Mouse (Mus musculus) embryonic facial prominence, embryonic 15.5 days (tissue): ENCODE measurements around the gene Abcb9. TPM values are rescaled to one million over a fixed set of nuclear protein-coding genes. Genes with fewer than 3 reads are reported as not detected.
"Not testable (repeated sequence)": the region's sequence is repeated elsewhere in the genome, so short reads cannot be mapped to it uniquely, and the experiment has no call there.

Experiments
- ATAC-seq: fragments of 200-750 bp; cut with Nextera tagmentation; 2 replicates; pipeline ENCODE4 v1.8.0; 2017; ENCODE audit warnings: low read depth, moderate TSS enrichment; ENCODE audit not compliant: insufficient number of reproducible peaks, low FRiP score, low TSS enrichment
- H3K27ac ChIP-seq: fragments of 300-500 bp; sonication (generic); replicated peaks from 2 replicates; pipeline ENCODE4 v1.5.1; 2015; ENCODE audit warnings: mild to moderate bottlenecking, inconsistent platforms
- H3K27me3 ChIP-seq: fragments of 300-500 bp; sonication (generic); 2 replicates; pipeline ENCODE4 v1.6.1; 2015; ENCODE audit warnings: inconsistent platforms
- H3K36me3 ChIP-seq: fragments of 300-500 bp; sonication (generic); 2 replicates; pipeline ENCODE4 v1.6.1; 2015; ENCODE audit warnings: mild to moderate bottlenecking, inconsistent platforms
- H3K4me1 ChIP-seq: fragments of 300-500 bp; sonication (generic); 2 replicates; pipeline ENCODE4 v1.6.1; 2015; ENCODE audit warnings: inconsistent platforms
- H3K4me2 ChIP-seq: fragments of 300-500 bp; sonication (generic); replicated peaks from 2 replicates; pipeline ENCODE4 v1.6.1; 2015; ENCODE audit warnings: mild to moderate bottlenecking, inconsistent platforms
- H3K4me3 ChIP-seq: fragments of 300-500 bp; sonication (generic); replicated peaks from 2 replicates; pipeline ENCODE4 v1.5.1; 2015; ENCODE audit warnings: mild to moderate bottlenecking, inconsistent platforms
- H3K9ac ChIP-seq: fragments of 300-500 bp; sonication (generic); 2 replicates; pipeline ENCODE4 v1.6.1; 2015; ENCODE audit warnings: inconsistent platforms
- H3K9me3 ChIP-seq: fragments of 300-500 bp; sonication (generic); replicated peaks from 2 replicates; pipeline ENCODE4 v1.6.1; 2016; ENCODE audit warnings: inconsistent platforms
- WGBS: fragments of 180-500 bp; shearing (Covaris S2); methylation state at CpG from one replicate; pipeline ENCODE4 v1.1.7; 2015; 5-methylcytosine and 5-hydroxymethylcytosine counted together
- polyA plus RNA-seq: library from polyadenylated mRNA; unstranded; fragments of >200 nt; fragmentation: Nextera tagmentation; extraction: Ambion mirVana; gene quantifications from 2 replicates; pipeline ENCODE4 v1.2.1, GENCODE M21; 2015

Gene Abcb9
- polyA plus RNA-seq, 1 experiment from 2014 or later, result 2.9 TPM

DNA sequence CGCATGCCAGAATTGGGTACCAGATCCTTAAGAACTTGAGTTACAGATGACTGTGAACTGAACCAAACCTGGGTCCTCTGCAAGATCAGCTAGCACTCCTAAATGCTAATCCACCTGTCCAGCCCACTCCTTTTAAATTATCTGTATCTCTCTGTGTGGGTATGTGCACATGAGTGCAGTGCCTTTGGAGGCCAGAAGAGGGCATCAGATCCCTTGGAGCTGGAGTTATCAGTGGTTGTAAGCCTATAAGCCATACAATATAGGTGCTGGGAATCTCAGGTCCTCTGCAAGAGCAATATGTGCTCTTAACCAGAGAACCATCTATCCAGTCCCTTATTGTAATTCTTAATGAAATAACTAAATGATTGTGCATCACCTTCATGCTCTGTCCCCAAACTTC lies 39.4 kb downstream of the Abcb9 start:
- Histone ChIP-seq H3K4me3 (no peak overlapping the region), H3K36me3 (no peaks in the 10 kb centered on the region), H3K27me3 (no peaks in the 10 kb centered on the region), H3K4me2 (no peak overlapping the region), H3K9ac (no peak overlapping the region), H3K9me3 (no peaks in the 10 kb centered on the region), H3K4me1 (0 out of 2 replicates have a peak, but pooled peaks cover 2% of the 10 kb centered on the region), H3K27ac (no peak overlapping the region)
- ATAC-seq, result no peak
- 94% methylated on average over 1 of the region's 1 CpGs for WGBS

DNA sequence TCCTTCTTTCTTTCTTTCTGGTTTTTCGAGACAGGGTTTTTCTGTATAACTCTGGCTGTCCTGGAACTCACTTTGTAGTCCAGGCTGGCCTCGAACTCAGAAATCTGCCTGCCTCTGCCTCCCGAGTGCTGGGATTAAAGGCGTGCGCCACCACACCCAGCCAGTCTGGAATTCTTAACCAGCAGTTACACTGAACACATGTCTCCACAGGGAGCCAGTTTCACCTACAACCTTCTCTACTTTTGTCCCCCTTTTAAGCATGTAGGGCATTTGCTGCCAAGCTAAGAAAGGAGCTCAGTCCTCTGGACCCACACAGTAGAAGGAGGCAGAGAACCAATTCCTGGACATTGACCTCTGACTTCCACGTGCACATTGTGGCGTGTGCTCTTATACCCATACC lies 43.0 kb downstream of the Abcb9 start:
- H3K9ac ChIP-seq, ATAC-seq, H3K27ac ChIP-seq, H3K4me3 ChIP-seq, H3K36me3 ChIP-seq, H3K9me3 ChIP-seq, H3K4me2 ChIP-seq, H3K27me3 ChIP-seq: not testable (repeated sequence)
- peaks cover 16% of the 10 kb centered on the region for H3K4me1 ChIP-seq
- WGBS, result 94% methylated on average over 7 of the region's 7 CpGs

DNA sequence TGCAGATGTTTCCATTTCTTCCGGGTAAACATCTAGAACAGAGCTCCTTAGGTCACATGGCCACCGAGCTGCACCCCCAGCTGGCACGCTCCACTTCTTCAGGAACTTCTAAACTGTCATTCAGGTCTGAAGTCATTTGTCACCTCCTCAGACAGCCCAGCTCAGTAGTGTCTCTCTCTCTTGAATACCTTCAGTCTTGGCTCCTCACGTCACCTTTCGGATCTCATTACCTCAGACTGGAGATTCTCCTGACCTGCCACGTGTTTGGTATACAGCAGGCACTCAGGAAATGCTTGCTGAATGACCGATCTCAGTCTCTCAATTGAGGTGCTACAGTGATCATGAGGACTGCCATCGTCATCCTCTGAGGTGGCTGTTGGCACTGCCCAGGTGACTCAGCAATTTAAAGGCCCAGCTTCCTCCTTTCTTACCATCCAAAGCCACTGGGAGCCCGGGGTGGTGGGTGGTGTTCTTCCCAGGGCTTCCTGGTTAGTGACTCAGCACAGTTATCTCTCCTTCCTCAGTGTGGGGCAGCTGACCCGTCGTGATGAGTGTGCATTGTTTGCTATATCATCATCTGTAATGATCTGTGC lies 43.6 kb downstream of the Abcb9 start:
- Histone ChIP-seq H3K4me2 (no peak overlapping the region), H3K36me3 (no peaks in the 10 kb centered on the region), H3K27ac (no peak overlapping the region), H3K4me1 (peaks cover 21% of the 10 kb centered on the region), H3K27me3 (no peaks in the 10 kb centered on the region), H3K9ac (no peak overlapping the region), H3K4me3 (no peak overlapping the region), H3K9me3 (no peaks in the 10 kb centered on the region)
- 77% methylated on average over 11 of the region's 11 CpGs for whole genome bisulfite sequencing
- no peak for ATAC-seq

DNA sequence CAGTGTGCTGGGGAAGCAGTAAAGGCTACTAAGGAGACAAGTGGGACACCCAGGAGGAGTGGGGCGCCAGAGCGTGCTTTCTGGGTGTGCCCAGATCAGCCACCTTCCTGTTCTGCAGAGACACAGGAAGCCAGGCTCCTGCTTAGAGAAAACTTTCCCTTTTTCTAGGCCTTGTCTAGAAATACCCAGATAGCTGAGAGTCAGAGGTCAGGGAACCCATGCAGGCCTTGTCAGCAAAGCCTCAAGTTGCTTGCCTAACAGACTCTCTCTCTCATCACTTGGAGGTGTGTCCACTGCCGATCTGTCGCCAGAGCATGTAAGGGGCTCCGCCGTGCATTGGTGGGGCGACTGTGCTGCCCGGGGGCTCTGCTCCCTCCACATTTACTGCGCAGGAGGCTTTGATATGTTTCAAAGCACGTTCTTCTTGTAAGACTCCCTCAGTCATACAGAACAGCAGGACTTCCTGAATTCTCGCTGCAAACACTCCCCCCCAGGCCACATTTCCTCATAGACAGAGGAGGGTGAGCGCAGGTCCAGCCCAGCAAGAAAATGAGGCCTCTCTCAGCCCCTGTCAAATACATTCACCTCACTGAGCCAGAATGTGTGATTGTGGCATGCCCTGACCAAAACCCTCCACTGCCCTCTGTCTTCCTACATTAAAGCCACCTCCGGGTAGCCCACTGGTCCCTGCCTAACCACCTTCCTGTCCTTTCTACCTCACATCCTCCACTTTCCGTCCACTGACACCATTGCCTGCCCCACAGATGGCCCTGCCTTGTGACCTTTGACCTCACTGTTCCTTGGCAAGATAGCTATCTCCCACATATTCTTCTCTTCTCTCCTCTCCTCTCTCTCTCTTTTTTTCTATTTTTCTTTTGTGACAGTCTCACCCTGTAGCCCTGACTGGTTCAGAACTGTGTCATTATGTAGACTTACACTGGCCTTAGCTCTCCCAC lies 45.2 kb downstream of the Abcb9 start:
- Histone ChIP-seq H3K9me3 (no peaks in the 10 kb centered on the region), H3K9ac (no peak overlapping the region), H3K27me3 (no peaks in the 10 kb centered on the region), H3K4me3 (no peak overlapping the region), H3K36me3 (no peaks in the 10 kb centered on the region), H3K27ac (peak overlapping the region; percentile 70), H3K4me2 (no peak overlapping the region), H3K4me1 (peaks cover 21% of the 10 kb centered on the region)
- no peak for ATAC-seq
- 31% methylated on average over 14 of the region's 14 CpGs for WGBS

DNA sequence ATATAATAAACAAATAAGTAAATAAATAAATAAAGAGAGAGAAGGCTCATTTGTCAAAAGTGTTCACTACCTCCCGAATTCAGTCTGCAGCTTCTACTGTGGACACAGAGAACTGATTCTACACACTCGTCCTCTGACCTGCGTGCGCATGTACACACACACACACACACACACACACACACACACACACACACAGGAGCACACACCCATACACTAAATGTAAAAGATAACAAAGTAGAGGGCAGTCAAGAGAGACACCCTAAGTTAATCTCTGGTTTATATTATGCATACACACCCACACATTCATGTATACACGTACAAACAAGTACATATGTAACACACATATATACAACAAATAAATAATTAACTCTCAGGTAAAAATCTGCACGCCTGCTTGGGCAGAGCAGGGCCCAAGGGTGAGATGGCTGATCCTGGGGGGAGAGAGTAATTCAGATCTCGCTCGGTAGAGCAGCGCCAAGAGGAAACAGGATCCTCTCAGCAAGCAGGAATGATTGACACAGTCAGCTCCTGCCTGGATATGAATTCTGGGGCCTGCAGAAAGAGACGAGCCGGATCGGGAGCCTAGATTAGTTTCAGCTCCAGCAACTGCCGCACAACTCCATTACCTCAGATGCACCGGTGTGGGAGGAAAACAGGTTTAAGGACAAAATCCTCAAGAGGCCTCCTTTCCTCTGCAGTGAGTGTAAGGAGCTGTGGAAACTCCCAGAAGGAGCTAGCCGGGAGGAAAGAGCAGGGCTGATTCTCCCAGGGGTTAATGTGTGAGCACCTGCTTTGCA lies 46.2 kb downstream of the Abcb9 start:
- Histone ChIP-seq H3K4me1 (peaks cover 21% of the 10 kb centered on the region), H3K9ac (no peak overlapping the region), H3K27me3 (no peaks in the 10 kb centered on the region), H3K27ac (peak overlapping the region; percentile 70), H3K36me3 (no peaks in the 10 kb centered on the region), H3K9me3 (no peaks in the 10 kb centered on the region), H3K4me2 (no peak overlapping the region), H3K4me3 (no peak overlapping the region)
- no peak; the same call in 1 of the 2 replicates for ATAC-seq
- 36% methylated on average over 15 of the region's 15 CpGs for WGBS

DNA sequence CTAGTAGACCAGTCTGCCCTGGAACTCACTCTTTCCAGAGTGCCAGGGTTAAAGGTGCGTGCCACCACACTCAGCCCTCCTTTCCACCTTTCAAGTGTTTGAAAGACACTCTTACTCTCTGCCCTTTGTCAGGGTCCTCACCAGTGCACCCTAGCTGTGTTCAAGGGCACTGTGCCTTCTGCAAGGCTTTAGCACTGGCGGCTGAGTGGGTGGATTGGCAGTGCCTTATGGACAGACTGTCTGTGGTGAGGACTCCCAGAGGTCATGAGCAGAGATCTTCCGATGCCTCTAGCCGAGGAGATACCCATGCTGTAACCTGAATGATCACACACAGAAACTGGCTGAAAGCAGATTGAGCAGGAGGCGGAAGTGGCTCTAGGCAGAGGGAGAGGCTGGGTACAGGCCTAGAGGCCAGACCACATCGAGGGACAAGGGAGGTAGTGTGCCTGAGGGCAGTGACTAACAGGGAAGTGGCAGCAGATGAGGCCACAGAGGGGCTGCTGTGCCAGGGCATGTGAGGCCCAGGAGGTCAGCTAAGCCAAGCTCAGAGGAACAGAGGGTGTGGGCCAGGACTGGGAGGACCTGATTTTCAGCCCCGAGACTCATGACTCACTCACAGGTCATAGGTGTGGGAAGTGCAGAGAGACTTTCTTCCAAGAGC lies 48.7 kb downstream of the Abcb9 start:
- H3K9me3 ChIP-seq, result no peaks in the 10 kb centered on the region
- peaks cover 28% of the 10 kb centered on the region for H3K4me1 ChIP-seq
- no peaks in the 10 kb centered on the region for H3K27me3 ChIP-seq
- WGBS, result 60% methylated on average over 7 of the region's 7 CpGs
- no peak for ATAC-seq
- peak overlapping the region; percentile 71 for H3K27ac ChIP-seq
- no peaks in the 10 kb centered on the region for H3K36me3 ChIP-seq
- H3K9ac ChIP-seq, result no peak overlapping the region
- no peak overlapping the region for H3K4me3 ChIP-seq
- H3K4me2 ChIP-seq, result no peak overlapping the region

DNA sequence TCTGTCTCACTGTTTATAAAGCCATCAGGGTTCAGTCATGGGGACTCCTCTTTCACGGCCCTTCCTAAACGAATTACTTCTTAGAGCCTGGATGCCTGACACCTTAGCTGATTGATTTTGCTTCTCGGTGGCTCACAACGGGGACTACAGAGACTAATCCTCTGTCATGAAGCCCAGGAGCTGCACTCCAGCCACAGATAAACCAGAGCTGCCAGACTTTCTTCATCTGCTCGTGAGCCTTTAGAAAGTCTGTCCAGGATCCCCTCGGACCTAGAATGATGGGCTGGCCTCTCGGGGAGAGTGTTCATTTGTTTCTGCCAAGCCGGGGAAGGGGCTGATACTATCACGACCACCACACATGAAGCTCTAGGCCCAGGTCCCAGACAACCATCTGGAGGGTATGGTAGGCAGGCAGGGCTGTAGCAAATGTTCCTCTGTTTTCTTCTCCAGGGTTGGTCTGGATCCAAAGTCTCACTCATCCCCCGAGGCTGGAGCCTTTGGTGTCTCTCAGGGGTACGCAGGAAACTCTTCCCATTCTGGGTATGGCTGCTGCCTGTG lies 50.1 kb downstream of the Abcb9 start:
- H3K36me3 ChIP-seq, result no peaks in the 10 kb centered on the region
- 43% methylated on average over 11 of the region's 11 CpGs for WGBS

DNA sequence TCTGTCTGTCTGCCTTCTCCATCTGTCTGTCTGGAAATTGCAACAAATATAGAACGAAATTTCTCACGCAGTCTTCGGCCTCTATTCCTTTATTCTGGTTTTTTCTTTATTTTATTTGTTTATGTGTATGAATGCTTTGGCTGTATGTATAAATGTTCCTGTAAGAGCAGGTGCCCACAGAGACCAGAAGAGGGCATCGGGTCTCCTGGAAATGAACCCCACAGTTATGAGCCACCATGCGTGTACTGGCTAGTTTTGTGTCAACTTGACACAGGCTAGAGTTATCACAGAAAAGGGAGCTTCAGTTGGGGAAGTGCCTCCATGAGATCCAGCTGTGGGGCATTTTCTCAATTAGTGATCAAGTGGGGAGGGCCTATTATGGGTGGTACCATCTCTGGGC lies 51.6 kb downstream of the Abcb9 start:
- WGBS, result 74% methylated on average over 5 of the region's 5 CpGs
- Histone ChIP-seq H3K9ac (no peak overlapping the region), H3K4me3 (no peak overlapping the region), H3K27ac (peak overlapping the region; percentile 78), H3K27me3 (no peaks in the 10 kb centered on the region), H3K9me3 (no peaks in the 10 kb centered on the region), H3K4me1 (peaks cover 12% of the 10 kb centered on the region; the same call in 1 of the 2 replicates), H3K4me2 (no peak overlapping the region), H3K36me3 (no peaks in the 10 kb centered on the region)
- no peak for ATAC-seq

More for the DNA sequence above, 50.1 kb downstream of the Abcb9 start:
- Histone ChIP-seq H3K27ac (no peak overlapping the region), H3K4me2 (no peak overlapping the region), H3K4me3 (no peak overlapping the region), H3K27me3 (no peaks in the 10 kb centered on the region), H3K9ac (no peak overlapping the region), H3K9me3 (no peaks in the 10 kb centered on the region), H3K4me1 (peaks cover 25% of the 10 kb centered on the region)
- no peak for ATAC-seq

DNA sequence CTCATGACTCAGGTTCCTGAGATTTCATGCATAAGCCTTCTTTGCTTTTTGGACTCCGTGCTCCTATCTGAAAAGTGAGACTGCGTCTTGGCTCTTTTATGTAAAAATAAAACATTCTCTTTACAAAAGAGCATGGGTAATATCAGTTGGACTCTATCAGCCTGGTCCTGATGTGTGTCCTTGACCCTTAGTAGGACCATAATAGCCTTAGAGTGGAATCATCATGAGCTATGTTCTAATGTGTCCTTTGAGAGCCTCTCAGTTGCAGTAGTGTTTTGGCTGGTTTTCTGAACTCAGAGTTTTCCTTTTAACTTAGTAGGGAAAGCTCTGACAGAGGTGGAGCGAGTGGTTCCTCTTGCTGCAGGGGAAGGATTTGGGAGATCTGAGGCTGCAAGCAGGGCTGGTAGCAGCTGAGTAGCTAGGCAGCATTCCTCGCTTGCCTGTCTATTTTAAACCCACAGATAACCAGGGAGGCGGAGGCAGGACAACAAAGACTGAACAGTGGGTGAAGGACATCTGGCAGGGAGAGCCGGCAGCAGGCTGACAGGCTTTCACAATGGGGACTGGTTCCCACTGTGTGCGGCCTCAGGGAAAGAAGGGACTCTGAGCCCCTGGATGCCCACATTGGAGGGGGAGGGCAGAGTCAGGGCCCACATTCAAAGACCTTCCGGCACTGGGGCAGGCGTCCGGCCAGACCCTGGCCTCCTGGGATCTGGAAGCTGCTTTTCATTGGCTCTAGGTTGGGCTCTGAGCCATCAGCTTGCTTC lies 52.2 kb downstream of the Abcb9 start:
- WGBS, result 27% methylated on average over 10 of the region's 10 CpGs
- Histone ChIP-seq H3K9ac (no peak overlapping the region), H3K27me3 (no peaks in the 10 kb centered on the region), H3K36me3 (no peaks in the 10 kb centered on the region), H3K4me3 (no peak overlapping the region), H3K4me1 (peaks cover 12% of the 10 kb centered on the region; the same call in 1 of the 2 replicates), H3K27ac (peak overlapping the region; percentile 78), H3K9me3 (no peaks in the 10 kb centered on the region), H3K4me2 (no peak overlapping the region)
- ATAC-seq, result peak; percentile 71

DNA sequence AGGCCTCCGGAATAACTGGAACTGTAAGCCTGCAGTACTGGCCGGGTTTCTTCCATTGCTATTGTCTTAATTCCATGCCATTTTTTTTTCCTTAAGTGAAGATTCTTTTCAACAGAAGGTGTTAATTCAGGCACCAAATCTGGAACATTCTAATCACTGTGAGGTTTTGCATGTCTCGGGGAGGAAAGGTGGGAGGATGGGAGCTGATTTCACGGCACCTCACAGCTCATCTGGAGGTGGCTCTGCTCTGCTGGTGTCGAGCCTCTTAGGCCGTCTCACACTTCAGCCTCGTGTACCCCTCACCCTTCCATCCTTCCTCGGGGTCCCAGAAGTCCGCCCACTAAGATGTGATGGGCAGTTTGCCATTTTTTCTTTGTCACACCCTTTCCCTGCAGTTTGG lies 54.5 kb downstream of the Abcb9 start:
- 75% methylated on average over 9 of the region's 9 CpGs for WGBS
- Histone ChIP-seq H3K4me2 (no peak overlapping the region), H3K9ac (no peak overlapping the region), H3K27me3 (no peaks in the 10 kb centered on the region), H3K36me3 (no peaks in the 10 kb centered on the region), H3K9me3 (no peaks in the 10 kb centered on the region), H3K27ac (no peak overlapping the region), H3K4me1 (peaks cover 8% of the 10 kb centered on the region; the same call in 1 of the 2 replicates), H3K4me3 (no peak overlapping the region)
- no peak for ATAC-seq
